11 mouse cellular contexts compared by ENCODE assay signal in the genomic region with DNA sequence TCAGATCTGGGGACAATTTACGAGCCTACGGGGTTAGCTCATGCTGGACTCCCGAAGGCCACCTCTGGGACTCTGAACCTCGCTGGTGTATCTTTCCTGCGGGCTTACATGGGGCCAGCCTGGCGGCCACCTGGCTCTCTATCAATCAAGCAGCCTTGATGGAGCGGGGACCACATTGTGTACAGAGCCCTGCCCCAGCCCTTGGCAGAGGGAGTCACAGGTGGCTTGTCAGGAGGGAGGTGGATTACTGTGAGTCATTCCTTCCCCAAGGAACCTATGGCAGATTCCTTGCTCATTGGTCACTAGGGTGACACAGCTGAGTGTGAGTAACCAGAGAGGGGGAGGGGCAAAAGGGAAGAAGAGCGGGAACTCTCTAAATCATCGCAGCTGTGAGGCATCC.
DNase-seq lines count a peak whose midpoint lies in the region; ATAC-seq lines count a peak whose summit lies in the region.
"Had no signal": no experiment of that assay in that cellular context is flagged by ENCODE, and none has a peak within 500 bp of the region (broad histone marks: within the 10 kb centered on the region; RNA-seq: fewer than 3 reads in every experiment).

No protein-coding gene starts in this region.

- H3K27ac ChIP-seq in hindbrain, embryonic 16.5 days (ENCODE audit: low read depth, low read length), result no peak overlapping the region
- H3K27ac ChIP-seq in hindbrain, embryonic 10.5 days, result no peak overlapping the region
- no peak overlapping the region for H3K27ac ChIP-seq in intestine, embryonic 14.5 days (ENCODE audit: low read depth)
- no peak overlapping the region for H3K27ac ChIP-seq in stomach, embryonic 14.5 days (ENCODE audit: low read length)
- H3K27ac ChIP-seq: embryonic facial prominence, embryonic 13.5 days; layer of hippocampus, adult 2 months had no signal

- 64% methylated on average over 9 of the region's 9 CpGs for WGBS in hindbrain, embryonic 16.5 days
- WGBS in hindbrain, embryonic 10.5 days, result 76% methylated on average over 9 of the region's 9 CpGs
- WGBS in intestine, embryonic 14.5 days, result 79% methylated on average over 9 of the region's 9 CpGs
- 53% methylated on average over 9 of the region's 9 CpGs for WGBS in stomach, embryonic 14.5 days

- no peak overlapping the region for H3K4me2 ChIP-seq in hindbrain, embryonic 16.5 days (ENCODE audit: low read length)
- no peak overlapping the region for H3K4me2 ChIP-seq in intestine, embryonic 14.5 days (ENCODE audit: low read length)
- H3K4me2 ChIP-seq in stomach, embryonic 14.5 days (replicated peaks; ENCODE audit: low read depth, low read length), result no peak overlapping the region
- H3K4me2 ChIP-seq: embryonic facial prominence, embryonic 13.5 days had no signal

- peak; percentile 73 for ATAC-seq in hindbrain, embryonic 16.5 days
- ATAC-seq in intestine, embryonic 14.5 days (replicated peaks; ENCODE audit: low FRiP score, low TSS enrichment, low read depth), result peak; percentile 62; the same call in 1 of the 2 replicates
- peak; percentile 88 for ATAC-seq in stomach, embryonic 14.5 days (ENCODE audit: insufficient number of reproducible peaks, insufficient read depth, low FRiP score, low read depth)
- no peak for ATAC-seq in granulocyte monocyte progenitor cell, adult 5-6 weeks (replicated peaks; ENCODE audit: poor library complexity, severe bottlenecking)

- H3K27me3 ChIP-seq in hindbrain, embryonic 16.5 days (replicated peaks; ENCODE audit: control insufficient read depth, insufficient read depth, low read length), result no peaks in the 10 kb centered on the region
- H3K27me3 ChIP-seq in hindbrain, embryonic 10.5 days (ENCODE audit: insufficient read depth, poor library complexity, severe bottlenecking), result no peaks in the 10 kb centered on the region
- H3K27me3 ChIP-seq in intestine, embryonic 14.5 days (replicated peaks; ENCODE audit: control insufficient read depth, insufficient read depth, low read length), result no peaks in the 10 kb centered on the region
- no peaks in the 10 kb centered on the region for H3K27me3 ChIP-seq in stomach, embryonic 14.5 days (ENCODE audit: control insufficient read depth, insufficient read depth, low read length)
- H3K27me3 ChIP-seq: CH12.LX; embryonic facial prominence, embryonic 13.5 days had no signal

- no peaks in the 10 kb centered on the region for H3K4me1 ChIP-seq in hindbrain, embryonic 16.5 days (ENCODE audit: control insufficient read depth, insufficient read depth, low read depth, low read length)
- peaks cover 9% of the 10 kb centered on the region; the same call in 1 of the 2 replicates for H3K4me1 ChIP-seq in hindbrain, embryonic 10.5 days (replicated peaks)
- H3K4me1 ChIP-seq in intestine, embryonic 14.5 days (replicated peaks; ENCODE audit: control insufficient read depth, insufficient read depth, low read length), result peaks cover 5% of the 10 kb centered on the region
- peaks cover 7% of the 10 kb centered on the region; the same call in 1 of the 2 replicates for H3K4me1 ChIP-seq in stomach, embryonic 14.5 days (ENCODE audit: control insufficient read depth, insufficient read depth, low read length)

- no peak for DNase-seq in hindbrain, embryonic 10.5 days (ENCODE audit: low spot score)
- DNase-seq in ovary, postnatal 14 days (ENCODE audit: low spot score), result peak; percentile 2
- DNase-seq in ovary, postnatal 36 days (ENCODE audit: low spot score), result no peak
- no peak for DNase-seq in intestine, embryonic 14.5 days (ENCODE audit: low spot score)
- no peak for DNase-seq in thymus, postnatal 36 days

- H3K4me3 ChIP-seq in hindbrain, embryonic 16.5 days (ENCODE audit: low read length), result no peak overlapping the region
- no peak overlapping the region for H3K4me3 ChIP-seq in hindbrain, embryonic 10.5 days
- H3K4me3 ChIP-seq in intestine, embryonic 14.5 days (ENCODE audit: low read depth, low read length), result no peak overlapping the region
- H3K4me3 ChIP-seq in stomach, embryonic 14.5 days (ENCODE audit: low read depth, low read length), result no peak overlapping the region
- H3K4me3 ChIP-seq: embryonic facial prominence, embryonic 13.5 days; layer of hippocampus, adult 2 months had no signal

- H3K9ac ChIP-seq in hindbrain, embryonic 16.5 days (ENCODE audit: low read depth, low read length), result no peak overlapping the region
- H3K9ac ChIP-seq in intestine, embryonic 14.5 days (ENCODE audit: low read length), result no peak overlapping the region
- H3K9ac ChIP-seq in stomach, embryonic 14.5 days (replicated peaks; ENCODE audit: low read depth, low read length), result no peak overlapping the region
- H3K9ac ChIP-seq: embryonic facial prominence, embryonic 13.5 days had no signal

- H3K9me3 ChIP-seq in hindbrain, embryonic 16.5 days (ENCODE audit: control insufficient read depth, low read length), result no peaks in the 10 kb centered on the region
- H3K9me3 ChIP-seq in hindbrain, embryonic 10.5 days, result no peaks in the 10 kb centered on the region
- no peaks in the 10 kb centered on the region for H3K9me3 ChIP-seq in intestine, embryonic 14.5 days (ENCODE audit: control insufficient read depth, low read length)
- no peaks in the 10 kb centered on the region for H3K9me3 ChIP-seq in stomach, embryonic 14.5 days (ENCODE audit: control insufficient read depth, low read depth, low read length)
- H3K9me3 ChIP-seq: embryonic facial prominence, embryonic 13.5 days had no signal

- H3K36me3 ChIP-seq in hindbrain, embryonic 16.5 days (ENCODE audit: control insufficient read depth, insufficient read depth, low read length), result no peaks in the 10 kb centered on the region
- H3K36me3 ChIP-seq in hindbrain, embryonic 10.5 days, result no peaks in the 10 kb centered on the region
- H3K36me3 ChIP-seq in intestine, embryonic 14.5 days (ENCODE audit: control insufficient read depth, insufficient read depth, low read length), result no peaks in the 10 kb centered on the region
- no peaks in the 10 kb centered on the region for H3K36me3 ChIP-seq in stomach, embryonic 14.5 days (ENCODE audit: control insufficient read depth, insufficient read depth, low read length)
- H3K36me3 ChIP-seq: embryonic facial prominence, embryonic 13.5 days had no signal
